Mouse (Mus musculus): ENCODE results near the gene Mbd5.

- no peak for TF ChIP-seq CHD2 (IDR thresholded peaks at IDR 0.05; ENCODE audit: low read length)
- no peak for TF ChIP-seq MEF2A (IDR thresholded peaks at IDR 0.05; ENCODE audit: extremely low read depth, insufficient replicate concordance, low read depth, low read length, poor library complexity, severe bottlenecking)
- no peak for TF ChIP-seq GATA1 (IDR thresholded peaks at IDR 0.05; ENCODE audit: low read depth, low read length)
- no peak for TF ChIP-seq POLR2A (IDR thresholded peaks at IDR 0.05; ENCODE audit: control insufficient read depth in 1 of 2, insufficient read depth in 1 of 2, low read depth in 1 of 2, low read length in 2 of 2, poor library complexity in 1 of 2)
- no peak for TF ChIP-seq CTCF (IDR thresholded peaks at IDR 0.05 in 2 of 3, conservative IDR thresholded peaks at IDR 0.05 in 1 of 3; ENCODE audit: control insufficient read depth in 1 of 3, insufficient read depth in 1 of 3, low read depth in 2 of 3, low read length in 3 of 3, poor library complexity in 1 of 3, severe bottlenecking in 1 of 3)
These were observed 384.3 kb downstream of the Mbd5 start for GRCm38 (mm10) chr2:49333594-49333993.
